Mouse (Mus musculus): ENCODE measurements around the gene Shroom1. TPM values are rescaled to one million over a fixed set of nuclear protein-coding genes. Genes with fewer than 3 reads are reported as not detected.
A peak's percentile ranks its signal among the peaks of the same experiment; 100 is the strongest.

The Shroom1 gene
- total RNA-seq, 2 experiments from 2014 or later: not detected

GRCm38 (mm10) chr11:53445562-53445961, 11.4 kb upstream of the Shroom1 start:
- no peak for ATAC-seq (replicated peaks; ENCODE audit: poor library complexity, severe bottlenecking)

GRCm38 (mm10) chr11:53446183-53446582, 10.8 kb upstream of the Shroom1 start:
- ATAC-seq (replicated peaks; ENCODE audit: poor library complexity, severe bottlenecking): no peak

- no peak for ATAC-seq (replicated peaks; ENCODE audit: poor library complexity, severe bottlenecking)
These were observed 9.0 kb upstream of the Shroom1 start for GRCm38 (mm10) chr11:53447996-53448395.

GRCm38 (mm10) chr11:53448529-53448928, 8.5 kb upstream of the Shroom1 start:
- no peak for ATAC-seq (replicated peaks; ENCODE audit: poor library complexity, severe bottlenecking)

GRCm38 (mm10) chr11:53450070-53450705, 6.8 kb upstream of the Shroom1 start:
- peak; percentile 67 for ATAC-seq (replicated peaks; ENCODE audit: poor library complexity, severe bottlenecking)

- no peak for ATAC-seq (replicated peaks; ENCODE audit: poor library complexity, severe bottlenecking)
These were observed 5.6 kb upstream of the Shroom1 start for GRCm38 (mm10) chr11:53451361-53451760.

GRCm38 (mm10) chr11:53452396-53452795, 4.6 kb upstream of the Shroom1 start:
- ATAC-seq (replicated peaks; ENCODE audit: poor library complexity, severe bottlenecking): no peak

- ATAC-seq (replicated peaks; ENCODE audit: poor library complexity, severe bottlenecking): no peak
These were observed 4.0 kb upstream of the Shroom1 start for GRCm38 (mm10) chr11:53453031-53453430.

GRCm38 (mm10) chr11:53457372-53457954, 458 bp downstream of the Shroom1 start:
- peak; percentile 45; the same call in 1 of the 2 replicates for ATAC-seq (replicated peaks; ENCODE audit: poor library complexity, severe bottlenecking)

- no peak for ATAC-seq (replicated peaks; ENCODE audit: poor library complexity, severe bottlenecking)
These were observed 2.0 kb downstream of the Shroom1 start for GRCm38 (mm10) chr11:53458996-53459395.

GRCm38 (mm10) chr11:53460192-53460591, 3.2 kb downstream of the Shroom1 start:
- ATAC-seq (replicated peaks; ENCODE audit: poor library complexity, severe bottlenecking): no peak

- no peak for ATAC-seq (replicated peaks; ENCODE audit: poor library complexity, severe bottlenecking)
These were observed 4.7 kb downstream of the Shroom1 start for GRCm38 (mm10) chr11:53461727-53462126.

GRCm38 (mm10) chr11:53463551-53464424, 6.8 kb downstream of the Shroom1 start:
- ATAC-seq (replicated peaks; ENCODE audit: poor library complexity, severe bottlenecking): peak; percentile 47

- ATAC-seq (replicated peaks; ENCODE audit: poor library complexity, severe bottlenecking): peak; percentile 70
These were observed 9.4 kb downstream of the Shroom1 start for GRCm38 (mm10) chr11:53466231-53466971.

- no peak for ATAC-seq (replicated peaks; ENCODE audit: poor library complexity, severe bottlenecking)
These were observed 12.4 kb downstream of the Shroom1 start for GRCm38 (mm10) chr11:53469294-53469967.

GRCm38 (mm10) chr11:53469968-53470695, 13.1 kb downstream of the Shroom1 start, which contains the start of gene Gm9837:
Gene Gm9837, minus strand, starts transcription at chr11:53470479.
- ATAC-seq (replicated peaks; ENCODE audit: poor library complexity, severe bottlenecking): peak; percentile 86

GRCm38 (mm10) chr11:53472709-53473108, 15.7 kb downstream of the Shroom1 start:
- no peak for ATAC-seq (replicated peaks; ENCODE audit: poor library complexity, severe bottlenecking)

GRCm38 (mm10) chr11:53475620-53476019, 18.6 kb downstream of the Shroom1 start:
- ATAC-seq (replicated peaks; ENCODE audit: poor library complexity, severe bottlenecking): no peak

GRCm38 (mm10) chr11:53477833-53478232, 20.8 kb downstream of the Shroom1 start:
- no peak for ATAC-seq (replicated peaks; ENCODE audit: poor library complexity, severe bottlenecking)

All from granulocyte monocyte progenitor cell, adult 5-6 weeks (primary cell).